Mouse (Mus musculus): ENCODE results near the gene 1700102P08Rik. TPM values are rescaled to one million over a fixed set of nuclear protein-coding genes. Genes with fewer than 3 reads are reported as not detected.
A peak's percentile ranks its signal among the peaks of the same experiment; 100 is the strongest.

1700102P08Rik gene
- total RNA-seq, 2 experiments from 2014 or later, result 2.0 to 3.3 TPM

DNA sequence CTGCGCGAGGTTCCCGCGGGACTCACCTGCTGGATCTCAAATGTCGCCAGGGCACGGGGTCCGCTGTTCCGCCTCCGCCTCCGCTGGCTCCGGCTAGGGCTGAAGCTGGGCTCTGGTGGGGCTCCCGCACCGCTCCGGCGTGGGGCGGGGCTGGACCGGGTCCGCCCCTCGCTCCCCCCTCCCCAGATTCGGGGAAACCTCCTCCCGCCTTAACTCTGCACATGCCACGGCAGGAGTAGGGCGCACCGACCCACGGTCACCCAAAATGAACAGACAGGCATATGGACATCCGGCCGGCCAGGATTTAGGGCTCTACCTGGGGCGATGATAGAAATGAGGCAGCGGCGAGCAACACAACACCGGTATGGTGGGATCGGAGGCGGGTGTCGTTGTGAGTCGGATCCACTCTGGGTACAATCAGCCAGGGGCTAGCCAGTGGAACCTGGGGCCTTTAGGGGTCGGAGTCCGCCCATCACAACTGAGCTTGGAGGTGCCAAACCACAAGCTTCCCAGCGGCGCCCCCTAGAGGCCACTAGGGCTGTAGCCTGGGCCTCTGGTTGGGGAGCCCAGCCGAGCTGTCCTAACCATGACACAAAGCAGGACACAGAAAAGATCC is 59.8 kb downstream of the 1700102P08Rik start:
- TF ChIP-seq CTCF (IDR thresholded peaks at IDR 0.05), result peak; percentile 98
- intact Hi-C loops (cut with DNase I), result loop anchor here (2.0 kb wide), 1 partner anchor 52 kb away; no protein-coding TSS in a partner anchor
- peak; percentile 87 to 93 for DNase-seq (ENCODE audit: extremely low spot score in 1 of 2, low spot score in 2 of 2)
- Histone ChIP-seq H3K4me3 (peak overlapping the region; percentile 71), H3K27ac (peak overlapping the region; percentile 84)

DNA sequence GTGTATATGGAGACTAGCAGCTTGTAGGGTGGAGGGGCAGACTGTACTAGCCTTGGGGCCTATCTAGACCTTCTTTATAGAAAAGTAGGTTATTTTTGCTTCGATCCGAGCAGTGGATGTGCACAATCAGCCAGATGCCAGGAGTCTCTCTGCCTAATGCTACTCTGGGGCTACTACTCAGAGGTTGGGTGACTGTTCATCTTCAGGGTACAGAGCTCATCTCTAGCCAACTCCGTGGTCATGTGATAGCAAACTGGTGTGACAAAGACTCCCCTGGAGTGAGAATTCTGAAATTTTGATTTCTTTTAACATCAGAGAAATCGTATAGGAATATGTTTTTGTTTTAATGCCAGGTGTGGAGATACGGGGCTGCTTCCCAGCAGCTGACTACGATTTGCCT is 60.3 kb downstream of the 1700102P08Rik start:
- DNase-seq (ENCODE audit: extremely low spot score in 1 of 2, low spot score in 2 of 2), result no peak
- intact Hi-C loops (cut with DNase I), result loop anchor here (2.0 kb wide), 1 partner anchor 52 kb away; no protein-coding TSS in a partner anchor
- H3K4me3 ChIP-seq, result peak overlapping the region; percentile 71
- H3K27ac ChIP-seq, result peak overlapping the region; percentile 29; the same call in 1 of the 2 replicates
- TF ChIP-seq CTCF (IDR thresholded peaks at IDR 0.05), result no peak

DNA sequence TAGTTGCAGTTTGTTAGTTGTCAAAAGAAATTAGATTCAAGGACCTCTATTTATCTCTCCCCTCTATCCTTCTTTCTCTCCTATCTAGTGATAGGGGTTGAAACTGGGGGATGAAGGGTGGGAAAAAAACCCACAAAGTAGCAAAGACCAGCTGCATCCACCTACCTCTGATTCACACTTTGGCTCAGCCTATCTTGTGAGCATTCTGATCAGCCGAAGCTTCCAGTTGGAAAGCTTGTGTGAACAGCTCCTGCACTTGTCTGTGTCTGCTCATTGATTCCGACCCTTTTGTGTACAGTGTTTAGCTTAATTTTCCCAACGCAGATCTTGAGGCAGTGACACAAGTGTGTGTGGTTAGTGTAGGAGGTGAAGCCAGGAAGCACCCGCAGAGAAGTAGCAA is 60.9 kb downstream of the 1700102P08Rik start:
- no peak for TF ChIP-seq CTCF (IDR thresholded peaks at IDR 0.05)
- no peak for DNase-seq (ENCODE audit: extremely low spot score in 1 of 2, low spot score in 2 of 2)
- Histone ChIP-seq H3K27ac (peak overlapping the region; percentile 29; the same call in 1 of the 2 replicates), H3K4me3 (no peak overlapping the region)
- intact Hi-C loops (cut with DNase I), result loop anchor here (2.0 kb wide), 1 partner anchor 53 kb away; no protein-coding TSS in a partner anchor

DNA sequence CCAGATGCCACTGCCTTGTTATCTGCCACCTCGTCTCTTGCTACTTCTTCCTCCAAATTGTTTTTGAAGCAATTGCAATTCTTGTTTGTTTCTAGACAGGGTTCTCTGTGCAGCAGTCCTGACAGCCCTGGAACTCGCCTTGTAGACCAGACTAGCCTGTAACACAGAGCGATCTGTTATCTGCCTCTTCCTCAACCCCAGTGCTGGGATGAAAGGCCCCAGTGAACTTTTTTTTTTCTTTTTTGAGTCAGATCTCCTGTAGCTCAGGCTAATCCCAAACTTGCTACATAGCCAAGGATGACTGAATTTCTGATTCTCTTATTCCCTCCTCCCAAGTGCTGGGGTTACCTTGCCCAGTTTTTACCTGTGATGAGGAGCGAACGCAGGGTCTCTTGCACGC is 61.8 kb downstream of the 1700102P08Rik start:
- Histone ChIP-seq H3K4me3 (no peak overlapping the region), H3K27ac (no peak overlapping the region; the same call in 1 of the 2 replicates)
- DNase-seq (ENCODE audit: extremely low spot score in 1 of 2, low spot score in 2 of 2), result no peak
- no peak for TF ChIP-seq CTCF (IDR thresholded peaks at IDR 0.05)
- intact Hi-C loops (cut with DNase I), result no loop called here

DNA sequence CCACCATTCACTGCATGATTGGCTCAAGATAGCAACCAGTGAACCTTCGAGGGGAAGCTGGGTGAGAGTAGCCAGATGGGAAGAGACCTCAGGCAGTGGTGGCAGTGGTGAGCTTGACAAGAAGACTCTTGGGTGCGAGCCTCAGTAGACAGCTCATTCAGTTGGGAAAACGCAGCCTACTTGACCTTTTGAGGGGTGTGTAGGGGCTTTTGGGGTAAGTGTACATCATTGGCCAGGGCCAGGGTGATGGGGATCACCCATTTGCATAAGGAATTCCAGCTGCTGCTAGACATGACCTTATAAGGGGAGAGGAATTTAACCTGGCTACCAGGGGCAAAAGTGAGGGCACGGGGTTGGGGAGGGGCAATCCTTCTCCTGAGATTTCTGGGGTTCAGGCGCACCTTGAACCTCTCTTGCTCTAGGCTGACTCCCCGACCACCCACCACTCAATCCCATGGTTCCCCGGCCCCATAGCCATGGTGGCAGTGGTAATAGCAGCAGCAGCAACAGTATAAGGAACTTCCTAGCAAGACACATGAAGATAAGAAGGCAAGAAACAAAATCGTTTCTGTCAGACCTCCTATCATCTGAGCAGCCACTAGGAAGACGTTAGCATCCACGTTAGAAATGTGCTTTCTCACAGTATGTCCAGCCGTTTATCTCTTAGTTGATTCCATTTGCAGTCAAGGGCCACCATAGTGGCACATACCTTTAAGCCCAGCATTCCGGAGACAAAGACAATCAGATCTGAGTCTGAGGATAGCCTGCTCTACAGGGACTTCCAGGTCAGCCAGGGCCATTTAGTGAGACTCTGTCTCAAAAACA is 63.4 kb downstream of the 1700102P08Rik start:
- no peak for TF ChIP-seq CTCF (IDR thresholded peaks at IDR 0.05)
- intact Hi-C loops (cut with DNase I), result no loop called here
- no peak overlapping the region for H3K27ac ChIP-seq
- no peak for DNase-seq (ENCODE audit: extremely low spot score in 1 of 2, low spot score in 2 of 2)
- H3K4me3 ChIP-seq, result no peak overlapping the region

DNA sequence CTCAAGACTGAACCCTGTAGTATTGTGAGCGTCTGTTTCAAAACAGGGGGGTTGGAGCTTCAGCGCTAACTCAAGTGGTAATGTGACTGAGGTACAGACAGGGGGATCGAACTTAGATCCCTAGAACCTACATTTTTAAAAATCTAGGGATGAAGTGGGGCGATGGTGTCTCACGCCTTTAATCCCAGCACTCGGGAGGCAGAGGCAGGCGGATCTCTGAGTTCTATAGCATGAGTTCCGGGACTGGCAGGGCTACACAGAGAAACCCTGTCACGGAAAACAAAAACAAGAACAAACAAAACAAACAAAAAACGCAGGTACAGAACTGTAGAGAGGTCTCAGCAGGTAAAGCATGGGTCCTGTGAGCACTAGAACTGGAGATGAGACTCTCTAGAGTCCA is 64.3 kb downstream of the 1700102P08Rik start:
- no peak for TF ChIP-seq CTCF (IDR thresholded peaks at IDR 0.05)
- intact Hi-C loops (cut with DNase I), result no loop called here
- Histone ChIP-seq H3K4me3 (no peak overlapping the region), H3K27ac (no peak overlapping the region)
- DNase-seq (ENCODE audit: extremely low spot score in 1 of 2, low spot score in 2 of 2), result no peak

DNA sequence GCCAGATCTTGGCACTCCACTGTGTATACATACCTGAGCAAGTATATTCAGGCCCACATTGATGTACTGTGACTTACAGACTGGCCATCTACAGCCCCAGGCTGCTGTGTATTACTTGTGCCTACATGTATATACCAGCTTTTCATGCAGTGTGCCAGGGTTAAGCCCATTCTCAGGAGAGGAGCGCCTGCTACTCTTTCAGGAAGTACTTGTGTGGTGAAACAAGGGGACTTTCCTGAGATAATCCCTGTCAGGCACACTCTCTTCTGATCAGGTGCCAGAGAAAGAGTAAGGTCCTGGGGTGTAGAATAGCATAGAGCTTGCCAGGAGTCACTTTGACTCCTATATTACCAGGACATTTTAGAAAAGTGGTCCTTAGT is 67.3 kb downstream of the 1700102P08Rik start:
- TF ChIP-seq CTCF (IDR thresholded peaks at IDR 0.05), result no peak
- no peak for DNase-seq (ENCODE audit: extremely low spot score in 1 of 2, low spot score in 2 of 2)
- H3K27ac ChIP-seq, result peak overlapping the region; percentile 94
- intact Hi-C loops (cut with DNase I), result no loop called here
- peak overlapping the region; percentile 75 for H3K4me3 ChIP-seq

Other genes with a start within 250 kb of the 1700102P08Rik start
- 100 to 1,000 TPM; 300 to 320 TPM for gene Bsn, start 202.4 kb upstream of the 1700102P08Rik start, total RNA-seq (2021)
- gene Dag1, start 128.8 kb upstream of the 1700102P08Rik start, total RNA-seq (2021), result 10 to 100 TPM; 77.4 to 77.5 TPM
- gene Nicn1, start 102.4 kb upstream of the 1700102P08Rik start, total RNA-seq (2021), result 100 to 1,000 TPM; 122 to 130 TPM
- gene Amt, start 96.0 kb upstream of the 1700102P08Rik start, total RNA-seq (2021), result 10 to 100 TPM; 32.1 to 38.0 TPM
- 100 to 1,000 TPM; 154 to 159 TPM for gene Rhoa, start 86.7 kb upstream of the 1700102P08Rik start, total RNA-seq (2021)
- 10 to 100 TPM; 29.3 to 35.4 TPM for gene Tcta, start 86.6 kb upstream of the 1700102P08Rik start, total RNA-seq (2021)
- gene Gpx1, start 53.9 kb upstream of the 1700102P08Rik start, total RNA-seq (2021), result 10 to 100 TPM; 90.0 to 94.1 TPM
- 100 to 1,000 TPM; 122 to 124 TPM for gene Usp4, start 45.0 kb upstream of the 1700102P08Rik start, total RNA-seq (2021)
- gene Ccdc36, start 35.7 kb downstream of the 1700102P08Rik start, total RNA-seq (2021), result under 1 TPM; 0.26 to 0.29 TPM
- not detected for gene BC048562, start 43.7 kb downstream of the 1700102P08Rik start, total RNA-seq (2021)
- gene Ccdc71, start 67.7 kb downstream of the 1700102P08Rik start, total RNA-seq (2021), result 10 to 100 TPM; 31.3 to 44.6 TPM
- 10 to 100 TPM; 30.7 to 32.8 TPM for gene Klhdc8b, start 68.8 kb downstream of the 1700102P08Rik start, total RNA-seq (2021)
- gene Lamb2, start 86.9 kb downstream of the 1700102P08Rik start, total RNA-seq (2021), result 10 to 100 TPM; 28.2 to 29.4 TPM
- gene Usp19, start 97.8 kb downstream of the 1700102P08Rik start, total RNA-seq (2021), result 100 to 1,000 TPM; 153 to 167 TPM
- 10 to 100 TPM; 75.3 to 78.0 TPM for gene Qars, start 114.9 kb downstream of the 1700102P08Rik start, total RNA-seq (2021)
- 100 to 1,000 TPM; 140 to 155 TPM for gene Qrich1, start 124.0 kb downstream of the 1700102P08Rik start, total RNA-seq (2021)
- 10 to 100 TPM; 53.5 to 54.1 TPM for gene Impdh2, start 167.5 kb downstream of the 1700102P08Rik start, total RNA-seq (2021)
- 10 to 100 TPM; 59.6 to 64.8 TPM for gene Ndufaf3, start 174.6 kb downstream of the 1700102P08Rik start, total RNA-seq (2021)
- 10 to 100 TPM; 93.1 to 94.2 TPM for gene Dalrd3, start 177.1 kb downstream of the 1700102P08Rik start, total RNA-seq (2021)
- gene Wdr6, start 185.9 kb downstream of the 1700102P08Rik start, total RNA-seq (2021), result 100 to 1,000 TPM; 107 to 109 TPM
- gene P4htm, start 204.9 kb downstream of the 1700102P08Rik start, total RNA-seq (2021), result 10 to 100 TPM; 83.8 to 93.6 TPM